Mouse (Mus musculus): ENCODE measurements around the gene Zfp94. TPM values are rescaled to one million over a fixed set of nuclear protein-coding genes. Genes with fewer than 3 reads are reported as not detected.
A peak's percentile ranks its signal among the peaks of the same experiment; 100 is the strongest.

The Zfp94 gene
- polyA plus RNA-seq, 1 experiment from 2014 or later, result 14.3 TPM

- Histone ChIP-seq H3K27ac (no peak overlapping the region), H3K36me3 (peaks cover 23% of the 10 kb centered on the region), H3K4me1 (peaks cover 4% of the 10 kb centered on the region), H3K4me3 (peak overlapping the region; percentile 71), H3K4me2 (peak overlapping the region; percentile 76), H3K27me3 (no peaks in the 10 kb centered on the region), H3K9me3 (no peaks in the 10 kb centered on the region), H3K9ac (peak overlapping the region; percentile 85)
- peak; percentile 17; the same call in 1 of the 2 replicates for ATAC-seq (ENCODE audit: insufficient number of reproducible peaks, insufficient read depth, low FRiP score, low TSS enrichment, low read depth)
- 30% methylated on average over 7 of the region's 7 CpGs for WGBS
Observed at GRCm38 (mm10) chr7:24269667-24270287, 46.7 kb downstream of the Zfp94 start.

GRCm38 (mm10) chr7:24269256-24269655 is 47.2 kb downstream of the Zfp94 start:
- no peaks in the 10 kb centered on the region for H3K9me3 ChIP-seq
- H3K36me3 ChIP-seq, result peaks cover 18% of the 10 kb centered on the region
- no peak for ATAC-seq (ENCODE audit: insufficient number of reproducible peaks, insufficient read depth, low FRiP score, low TSS enrichment, low read depth)
- H3K27ac ChIP-seq, result no peak overlapping the region
- peak overlapping the region; percentile 76; the same call in 1 of the 2 replicates for H3K4me2 ChIP-seq
- H3K9ac ChIP-seq, result no peak overlapping the region
- WGBS, result 80% methylated on average over 3 of the region's 3 CpGs
- H3K4me3 ChIP-seq, result no peak overlapping the region; the same call in 1 of the 2 replicates
- H3K27me3 ChIP-seq, result no peaks in the 10 kb centered on the region
- H3K4me1 ChIP-seq, result peaks cover 4% of the 10 kb centered on the region

- ATAC-seq (ENCODE audit: insufficient number of reproducible peaks, insufficient read depth, low FRiP score, low TSS enrichment, low read depth), result no peak
- no peak overlapping the region for H3K27ac ChIP-seq
- WGBS, result 69% methylated on average over 24 of the region's 24 CpGs
- no peak overlapping the region for H3K4me3 ChIP-seq
- H3K4me2 ChIP-seq, result no peak overlapping the region
- no peaks in the 10 kb centered on the region for H3K27me3 ChIP-seq
- peaks cover 4% of the 10 kb centered on the region for H3K4me1 ChIP-seq
- no peaks in the 10 kb centered on the region for H3K9me3 ChIP-seq
- H3K9ac ChIP-seq, result no peak overlapping the region
- H3K36me3 ChIP-seq, result peaks cover 10% of the 10 kb centered on the region
Observed at GRCm38 (mm10) chr7:24268176-24269155, 48.0 kb downstream of the Zfp94 start.

- Histone ChIP-seq H3K36me3 (peaks cover 35% of the 10 kb centered on the region), H3K4me1 (peaks cover 11% of the 10 kb centered on the region), H3K27me3 (no peaks in the 10 kb centered on the region), H3K9ac (no peak overlapping the region), H3K4me3 (no peak overlapping the region), H3K27ac (no peak overlapping the region), H3K9me3 (no peaks in the 10 kb centered on the region), H3K4me2 (no peak overlapping the region)
- no peak for ATAC-seq (ENCODE audit: insufficient number of reproducible peaks, insufficient read depth, low FRiP score, low TSS enrichment, low read depth)
- 92% methylated on average over 4 of the region's 4 CpGs for WGBS
Observed at GRCm38 (mm10) chr7:24260000-24260312, 56.5 kb downstream of the Zfp94 start.

DNA sequence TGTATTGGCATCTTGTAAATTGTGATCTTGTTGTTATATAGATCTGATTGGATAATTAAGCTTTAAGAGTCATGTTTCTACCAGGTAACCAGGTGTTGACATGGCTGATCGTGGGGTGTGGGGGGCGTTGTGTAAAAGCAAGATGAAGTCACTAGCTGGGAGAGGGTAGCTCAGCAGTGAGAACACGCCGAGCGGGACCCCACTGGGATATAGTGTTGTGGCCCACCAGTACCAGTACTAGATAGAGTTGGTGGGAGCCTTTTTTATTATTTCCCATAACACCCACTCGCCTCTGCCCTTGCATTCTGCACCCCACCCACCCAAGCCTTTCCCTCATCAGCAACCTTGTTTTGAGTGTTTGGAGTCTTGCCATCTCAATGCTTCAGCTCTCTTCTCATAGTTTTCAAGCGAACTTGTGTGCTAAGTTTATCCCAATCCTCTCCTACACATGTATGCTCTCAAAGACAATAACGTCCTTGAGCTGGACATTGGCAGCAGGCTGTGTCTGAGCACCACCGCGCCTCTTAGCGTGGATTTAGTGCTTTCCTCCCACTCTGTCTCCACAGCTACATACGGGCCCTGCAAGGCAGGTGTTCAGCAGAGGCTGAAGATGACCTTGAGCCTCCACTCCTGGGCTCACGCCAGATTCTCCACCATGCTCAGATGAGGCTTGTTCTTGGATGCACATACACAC is 57.0 kb downstream of the Zfp94 start:
- ATAC-seq (ENCODE audit: insufficient number of reproducible peaks, insufficient read depth, low FRiP score, low TSS enrichment, low read depth), result no peak
- Histone ChIP-seq H3K9ac (no peak overlapping the region), H3K27ac (no peak overlapping the region), H3K4me2 (no peak overlapping the region), H3K9me3 (no peaks in the 10 kb centered on the region), H3K27me3 (no peaks in the 10 kb centered on the region), H3K4me3 (no peak overlapping the region), H3K36me3 (peaks cover 35% of the 10 kb centered on the region), H3K4me1 (peaks cover 13% of the 10 kb centered on the region)
- WGBS, result 92% methylated on average over 13 of the region's 13 CpGs

GRCm38 (mm10) chr7:24254633-24255474 is 61.6 kb downstream of the Zfp94 start, which contains the start of gene Zfp108:
Gene Zfp108, plus strand, starts transcription at chr7:24254794.
- Histone ChIP-seq H3K4me3 (peak within 1 kb of the TSS; percentile 61), H3K4me1 (peaks cover 17% of the 10 kb centered on the region), H3K9ac (peak within 1 kb of the TSS; percentile 84), H3K27me3 (no peaks in the 10 kb centered on the region), H3K36me3 (peaks cover 9% of the 10 kb centered on the region), H3K27ac (peak within 1 kb of the TSS; percentile 60), H3K9me3 (no peaks in the 10 kb centered on the region), H3K4me2 (peak within 1 kb of the TSS; percentile 70)
- ATAC-seq (ENCODE audit: insufficient number of reproducible peaks, insufficient read depth, low FRiP score, low TSS enrichment, low read depth), result peak; percentile 84
- WGBS, result 18% methylated on average over 21 of the region's 21 CpGs

- peak overlapping the region; percentile 61 for H3K4me3 ChIP-seq
- no peaks in the 10 kb centered on the region for H3K27me3 ChIP-seq
- H3K36me3 ChIP-seq, result 0 out of 2 replicates have a peak, but pooled peaks cover 5% of the 10 kb centered on the region
- peak overlapping the region; percentile 70 for H3K4me2 ChIP-seq
- H3K9me3 ChIP-seq, result no peaks in the 10 kb centered on the region
- H3K27ac ChIP-seq, result no peak overlapping the region
- H3K4me1 ChIP-seq, result peaks cover 17% of the 10 kb centered on the region
- peak overlapping the region; percentile 44; the same call in 1 of the 2 replicates for H3K9ac ChIP-seq
- ATAC-seq (ENCODE audit: insufficient number of reproducible peaks, insufficient read depth, low FRiP score, low TSS enrichment, low read depth), result no peak
- WGBS, result 60% methylated on average over 9 of the region's 9 CpGs
Observed at GRCm38 (mm10) chr7:24253779-24254615, 62.5 kb downstream of the Zfp94 start.

Small RNAs within 50 kb of the gene (microRNA-seq; reads per million reads assigned to microRNA genes)
- not detected for gene Gm27592

Other genes starting within 250 kb of the Zfp94 start
- gene Zfp180, start 234.7 kb downstream of the Zfp94 start, polyA plus RNA-seq (2015; fragmentation: Nextera tagmentation; extraction: Ambion mirVana), result 23.8 and 25.4 TPM in 2 replicates
- 10.1 and 12.4 TPM in 2 replicates for gene Zfp112, start 204.4 kb downstream of the Zfp94 start, polyA plus RNA-seq (2015; fragmentation: Nextera tagmentation; extraction: Ambion mirVana)
- gene Zfp235, start 182.5 kb downstream of the Zfp94 start, polyA plus RNA-seq (2015; fragmentation: Nextera tagmentation; extraction: Ambion mirVana), result 18.8 and 21.9 TPM in 2 replicates
- gene Zfp114, start 141.6 kb downstream of the Zfp94 start, polyA plus RNA-seq (2015; fragmentation: Nextera tagmentation; extraction: Ambion mirVana), result 7.2 and 9.4 TPM in 2 replicates
- 10.8 and 12.4 TPM in 2 replicates for gene Zfp111, start 105.2 kb downstream of the Zfp94 start, polyA plus RNA-seq (2015; fragmentation: Nextera tagmentation; extraction: Ambion mirVana)
- 6.1 and 6.4 TPM in 2 replicates for gene Zfp109, start 79.1 kb downstream of the Zfp94 start, polyA plus RNA-seq (2015; fragmentation: Nextera tagmentation; extraction: Ambion mirVana)
- 5.3 and 6.5 TPM in 2 replicates for gene Zfp108, start 61.9 kb downstream of the Zfp94 start, polyA plus RNA-seq (2015; fragmentation: Nextera tagmentation; extraction: Ambion mirVana)
- 10.7 and 10.8 TPM in 2 replicates for gene Zfp93, start 46.2 kb downstream of the Zfp94 start, polyA plus RNA-seq (2015; fragmentation: Nextera tagmentation; extraction: Ambion mirVana)
- 53.8 and 58.5 TPM in 2 replicates for gene Zfp61, start 15.4 kb downstream of the Zfp94 start, polyA plus RNA-seq (2015; fragmentation: Nextera tagmentation; extraction: Ambion mirVana)
- gene Tescl, start 17.3 kb upstream of the Zfp94 start, polyA plus RNA-seq (2015; fragmentation: Nextera tagmentation; extraction: Ambion mirVana), result 0.25 TPM in 1 of 2 replicates, not detected in the other
- gene Lypd5, start 32.5 kb upstream of the Zfp94 start, polyA plus RNA-seq (2015; fragmentation: Nextera tagmentation; extraction: Ambion mirVana), result 0.45 and 0.91 TPM in 2 replicates
- gene Kcnn4, start 53.6 kb upstream of the Zfp94 start, polyA plus RNA-seq (2015; fragmentation: Nextera tagmentation; extraction: Ambion mirVana), result 1.9 and 2.1 TPM in 2 replicates
- gene Smg9, start 83.0 kb upstream of the Zfp94 start, polyA plus RNA-seq (2015; fragmentation: Nextera tagmentation; extraction: Ambion mirVana), result 21.6 and 27.0 TPM in 2 replicates
- not detected in 2 replicates for gene Irgc1, start 135.6 kb upstream of the Zfp94 start, polyA plus RNA-seq (2015; fragmentation: Nextera tagmentation; extraction: Ambion mirVana)
- 2.6 and 3.8 TPM in 2 replicates for gene Plaur, start 145.8 kb upstream of the Zfp94 start, polyA plus RNA-seq (2015; fragmentation: Nextera tagmentation; extraction: Ambion mirVana)
- gene Cadm4, start 165.4 kb upstream of the Zfp94 start, polyA plus RNA-seq (2015; fragmentation: Nextera tagmentation; extraction: Ambion mirVana), result 6.7 and 7.9 TPM in 2 replicates
- 95.8 and 96.3 TPM in 2 replicates for gene Zfp428, start 190.3 kb upstream of the Zfp94 start, polyA plus RNA-seq (2015; fragmentation: Nextera tagmentation; extraction: Ambion mirVana)
- 0.53 and 0.89 TPM in 2 replicates for gene AC161166.1, start 195.8 kb upstream of the Zfp94 start, polyA plus RNA-seq (2015; fragmentation: Nextera tagmentation; extraction: Ambion mirVana)
- gene Irgq, start 214.0 kb upstream of the Zfp94 start, polyA plus RNA-seq (2015; fragmentation: Nextera tagmentation; extraction: Ambion mirVana), result 9.6 and 10.2 TPM in 2 replicates
- gene Pinlyp, start 229.5 kb upstream of the Zfp94 start, polyA plus RNA-seq (2015; fragmentation: Nextera tagmentation; extraction: Ambion mirVana), result 0.42 TPM in 1 of 2 replicates, not detected in the other
- 127 and 147 TPM in 2 replicates for gene Xrcc1, start 229.6 kb upstream of the Zfp94 start, polyA plus RNA-seq (2015; fragmentation: Nextera tagmentation; extraction: Ambion mirVana)